Mouse (Mus musculus) colon, adult 2 months (tissue): ENCODE data around the gene Krr1. TPM values are rescaled to one million over a fixed set of nuclear protein-coding genes. Genes with fewer than 3 reads are reported as not detected.

Experiments used
- polyA plus RNA-seq: library from polyadenylated mRNA; depleted of rRNA; stranded (reverse); fragments of >200 nt; gene quantifications from 2 replicates; pipeline ENCODE4 v1.2.3, GENCODE M21; 2012; rRNA removed

Krr1 gene
- 2.6 and 2.8 TPM in 2 replicates for polyA plus RNA-seq

DNA sequence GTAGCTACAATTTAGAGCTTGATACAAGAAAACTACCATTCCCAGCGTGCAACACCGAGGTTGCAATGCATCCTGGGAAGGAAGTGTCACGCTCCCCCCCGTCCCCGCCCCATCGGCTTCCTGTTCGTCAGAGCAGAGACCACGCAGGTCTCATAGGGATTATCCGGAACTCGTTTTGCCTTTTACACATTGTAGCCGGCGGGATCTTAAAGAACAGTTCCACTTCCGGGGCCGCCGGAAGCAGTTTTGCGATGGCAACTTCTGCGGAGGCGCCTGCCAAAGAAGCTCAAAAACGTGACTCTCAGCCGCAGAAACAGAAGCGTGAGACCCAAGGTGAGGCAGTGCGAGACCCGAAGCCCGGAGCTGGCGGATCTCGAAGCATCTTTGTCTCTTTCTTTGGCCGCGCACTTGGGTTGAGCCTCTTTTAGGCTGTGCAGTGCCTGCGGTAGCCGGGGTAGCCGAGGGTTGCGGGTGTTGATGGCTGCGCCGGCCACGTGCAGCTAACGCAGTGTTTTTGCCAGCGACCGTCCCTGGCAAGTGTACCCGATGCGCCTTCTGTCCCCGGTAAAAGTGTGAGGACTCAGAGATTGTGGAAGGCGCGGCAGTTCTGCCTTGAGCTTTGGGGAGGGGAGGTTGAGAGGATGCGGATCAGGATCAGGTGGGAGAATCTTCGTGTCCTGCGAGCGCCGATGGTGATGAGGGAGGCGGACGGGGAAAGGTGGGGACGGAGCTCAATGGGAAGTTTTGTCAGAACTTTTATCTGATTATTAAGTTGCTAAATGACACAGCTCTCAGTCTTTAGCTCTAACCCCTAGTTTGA lies at the start of gene Krr1:
Gene Krr1 (plus strand): TSS at position 123 of the 820 bp plus-strand sequence.

DNA sequence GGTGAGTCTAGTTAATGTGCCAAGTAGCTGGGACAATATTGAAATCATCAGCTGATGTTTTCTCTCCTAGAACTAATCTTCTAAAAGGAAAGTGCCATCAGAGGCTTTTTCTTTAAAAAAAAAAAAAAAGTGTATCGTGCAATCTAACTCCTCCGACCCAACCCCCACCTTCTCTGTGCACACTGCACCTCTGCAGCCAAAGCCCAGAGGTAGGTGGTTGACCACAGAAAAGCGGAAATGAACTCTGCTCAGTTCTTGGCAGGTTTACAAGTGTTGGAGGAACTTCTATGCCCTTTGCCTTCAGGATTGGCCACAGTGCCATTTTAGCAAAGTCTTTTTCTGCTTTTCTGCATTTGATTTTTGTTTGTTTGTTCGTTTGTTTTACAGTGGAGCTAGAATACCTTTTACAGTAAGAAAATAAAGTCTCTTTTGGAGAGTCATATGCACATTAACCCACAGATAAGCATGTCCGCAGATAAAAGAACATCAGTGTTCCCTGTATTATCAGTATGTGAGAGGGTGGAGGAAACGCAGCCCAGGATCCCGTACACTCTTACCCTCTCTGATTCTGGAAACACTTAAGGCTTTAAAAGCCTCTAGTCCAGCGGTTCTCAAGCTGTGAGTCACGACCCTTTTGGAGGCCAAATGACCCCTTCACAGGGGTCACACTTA lies 30.2 kb downstream of the Krr1 start, which contains the start of gene Glipr1:
Gene Glipr1 (minus strand): TSS at position 88 of the 672 bp plus-strand sequence.

Other genes starting within 250 kb of the Krr1 start
- 10.2 and 10.5 TPM in 2 replicates for gene Glipr1, start 30.0 kb downstream of the Krr1 start, polyA plus RNA-seq
- not detected in 2 replicates for gene Glipr1l1, start 87.5 kb downstream of the Krr1 start, polyA plus RNA-seq
- gene Glipr1l2, start 110.7 kb downstream of the Krr1 start, polyA plus RNA-seq, result not detected in 2 replicates
- not detected in 2 replicates for gene Glipr1l3, start 187.7 kb downstream of the Krr1 start, polyA plus RNA-seq
- not detected in 2 replicates for gene Caps2, start 191.0 kb downstream of the Krr1 start, polyA plus RNA-seq